Mouse (Mus musculus): ENCODE measurements at regions not wholly inside any gene's neighbourhood (a gene's known extent, or its start where the extent isn't known, plus 50 kb on each side); places are given as distances from the start of the nearest gene placed in this dataset.

- no peak for DNase-seq (ENCODE audit: low spot score)
These were observed 52.7 kb upstream of the Ccn6 start for GRCm38 (mm10) chr10:39216142-39216904.

- DNase-seq (ENCODE audit: low spot score): no peak
These were observed 51.0 kb upstream of the Ccn6 start for GRCm38 (mm10) chr10:39214563-39214962.
